Comparison of ENCODE assay signal across 13 mouse cellular contexts in genomic region chr8:109415906-109416305, GRCm38 (mm10).
DNase-seq lines count a peak whose midpoint lies in the region; ATAC-seq and TF ChIP-seq lines count a peak whose summit lies in the region.
"Had no signal": no experiment of that assay in that cellular context is flagged by ENCODE, and none has a peak within 500 bp of the region (broad histone marks: within the 10 kb centered on the region; RNA-seq: fewer than 3 reads in every experiment).

No protein-coding gene starts in this region.

- H3K4me2 ChIP-seq in kidney, embryonic 15.5 days, result 0 out of 2 replicates have a peak overlapping the region, but pooled peaks have one; percentile 19
- H3K4me2 ChIP-seq in forebrain, postnatal 0 days (ENCODE audit: low read depth), result no peak overlapping the region
- H3K4me2 ChIP-seq in midbrain, embryonic 14.5 days (ENCODE audit: low read length), result peak overlapping the region; percentile 16
- H3K4me2 ChIP-seq: limb, embryonic 15.5 days had no signal

- H3K27me3 ChIP-seq in kidney, embryonic 15.5 days, result peaks cover 13% of the 10 kb centered on the region; the same call in 1 of the 2 replicates
- H3K27me3 ChIP-seq in forebrain, postnatal 0 days (ENCODE audit: insufficient read depth, low read length), result no peaks in the 10 kb centered on the region
- no peaks in the 10 kb centered on the region for H3K27me3 ChIP-seq in midbrain, embryonic 14.5 days (ENCODE audit: control insufficient read depth, insufficient read depth, low read length)
- H3K27me3 ChIP-seq in limb, embryonic 10.5 days (ENCODE audit: low read depth, poor library complexity, severe bottlenecking), result no peaks in the 10 kb centered on the region
- H3K27me3 ChIP-seq in heart, adult 2 months (ENCODE audit: control insufficient read depth, insufficient read depth, low read length), result no peaks in the 10 kb centered on the region
- H3K27me3 ChIP-seq: limb, embryonic 15.5 days had no signal

- no peak overlapping the region for H3K4me3 ChIP-seq in kidney, embryonic 15.5 days (replicated peaks)
- no peak overlapping the region for H3K4me3 ChIP-seq in forebrain, postnatal 0 days (ENCODE audit: low read depth, low read length)
- no peak overlapping the region for H3K4me3 ChIP-seq in midbrain, embryonic 14.5 days (replicated peaks; ENCODE audit: low read depth, low read length)
- no peak overlapping the region for H3K4me3 ChIP-seq in limb, embryonic 10.5 days
- no peak overlapping the region for H3K4me3 ChIP-seq in heart, adult 2 months
- H3K4me3 ChIP-seq: limb, embryonic 15.5 days; myocyte had no signal

- H3K27ac ChIP-seq in kidney, embryonic 15.5 days, result no peak overlapping the region
- peak overlapping the region; percentile 80 for H3K27ac ChIP-seq in forebrain, postnatal 0 days (ENCODE audit: low read depth, low read length)
- H3K27ac ChIP-seq in midbrain, embryonic 14.5 days (replicated peaks; ENCODE audit: low read depth, low read length), result peak overlapping the region; percentile 93
- no peak overlapping the region for H3K27ac ChIP-seq in limb, embryonic 10.5 days
- H3K27ac ChIP-seq in heart, adult 2 months, result no peak overlapping the region
- H3K27ac ChIP-seq: limb, embryonic 15.5 days had no signal

- H3K36me3 ChIP-seq in kidney, embryonic 15.5 days, result no peaks in the 10 kb centered on the region
- no peaks in the 10 kb centered on the region for H3K36me3 ChIP-seq in forebrain, postnatal 0 days (ENCODE audit: insufficient read depth)
- H3K36me3 ChIP-seq in midbrain, embryonic 14.5 days (ENCODE audit: control insufficient read depth, insufficient read depth, low read length), result no peaks in the 10 kb centered on the region
- no peaks in the 10 kb centered on the region for H3K36me3 ChIP-seq in limb, embryonic 10.5 days
- H3K36me3 ChIP-seq in heart, adult 2 months (ENCODE audit: control insufficient read depth, insufficient read depth, low read length), result no peaks in the 10 kb centered on the region
- H3K36me3 ChIP-seq: limb, embryonic 15.5 days had no signal

- intact Hi-C loops in heart, adult 2 months (cut with DNase I), result no loop called here

- TF ChIP-seq CTCF in forebrain, postnatal 0 days (IDR thresholded peaks at IDR 0.05; ENCODE audit: low read depth), result no peak
- no peak for TF ChIP-seq CTCF in heart, adult 2 months (IDR thresholded peaks at IDR 0.05)

- H3K9me3 ChIP-seq in kidney, embryonic 15.5 days (replicated peaks), result no peaks in the 10 kb centered on the region; the same call in 1 of the 2 replicates
- H3K9me3 ChIP-seq in forebrain, postnatal 0 days (ENCODE audit: low read length), result no peaks in the 10 kb centered on the region
- H3K9me3 ChIP-seq in midbrain, embryonic 14.5 days (ENCODE audit: control insufficient read depth, low read length), result no peaks in the 10 kb centered on the region
- no peaks in the 10 kb centered on the region for H3K9me3 ChIP-seq in limb, embryonic 10.5 days (replicated peaks)
- H3K9me3 ChIP-seq: limb, embryonic 15.5 days had no signal

- no peak for TF ChIP-seq EP300 in heart, adult 2 months (IDR thresholded peaks at IDR 0.05; ENCODE audit: insufficient read depth, low read depth, low read length)

- WGBS in kidney, embryonic 15.5 days, result 62% methylated on average over 11 of the region's 11 CpGs
- 39% methylated on average over 11 of the region's 11 CpGs for WGBS in forebrain, postnatal 0 days
- 40% methylated on average over 11 of the region's 11 CpGs for WGBS in midbrain, embryonic 14.5 days
- WGBS in limb, embryonic 10.5 days, result 85% methylated on average over 11 of the region's 11 CpGs
- 45% methylated on average over 11 of the region's 11 CpGs for WGBS in heart, adult 2 months

- H3K9ac ChIP-seq in kidney, embryonic 15.5 days, result no peak overlapping the region
- no peak overlapping the region; the same call in 1 of the 2 replicates for H3K9ac ChIP-seq in forebrain, postnatal 0 days
- peak overlapping the region; percentile 18; the same call in 1 of the 2 replicates for H3K9ac ChIP-seq in midbrain, embryonic 14.5 days (replicated peaks; ENCODE audit: low read length)
- H3K9ac ChIP-seq in heart, adult 2 months (ENCODE audit: low read depth, low read length), result no peak overlapping the region
- H3K9ac ChIP-seq: limb, embryonic 15.5 days had no signal

- DNase-seq in kidney, adult 9 months, result no peak
- DNase-seq in cerebellum, adult 8-10 months, result peak; percentile 3
- peak; percentile 32 for DNase-seq in forebrain, postnatal 0 days
- DNase-seq in midbrain, embryonic 14.5 days, result peak; percentile 60
- no peak for DNase-seq in limb, embryonic 10.5 days (ENCODE audit: low spot score)
- no peak for DNase-seq in heart, adult 2 months
- no peak for DNase-seq in natural killer cell, adult 2 months (ENCODE audit: low spot score in 2 of 2)
- DNase-seq: embryo, embryonic 11 days had no signal

- ATAC-seq in kidney, embryonic 15.5 days (replicated peaks; ENCODE audit: low FRiP score), result no peak
- no peak for ATAC-seq in forebrain, postnatal 0 days
- ATAC-seq in midbrain, embryonic 14.5 days (ENCODE audit: low FRiP score, low TSS enrichment), result no peak
- ATAC-seq: intestine, postnatal 0 days; Patski had no signal

- H3K79me2 ChIP-seq in heart, adult 2 months (replicated peaks; ENCODE audit: control insufficient read depth, insufficient read depth, low read length), result no peaks in the 10 kb centered on the region

- no peak for TF ChIP-seq POLR2A in heart, adult 2 months (IDR thresholded peaks at IDR 0.05; ENCODE audit: insufficient read depth, low read depth, low read length)

- peaks cover 10% of the 10 kb centered on the region for H3K4me1 ChIP-seq in kidney, embryonic 15.5 days
- H3K4me1 ChIP-seq in forebrain, postnatal 0 days (ENCODE audit: insufficient read depth), result 0 out of 2 replicates have a peak, but pooled peaks cover 14% of the 10 kb centered on the region
- H3K4me1 ChIP-seq in midbrain, embryonic 14.5 days (ENCODE audit: control insufficient read depth, insufficient read depth, low read length), result peaks cover 37% of the 10 kb centered on the region
- H3K4me1 ChIP-seq in limb, embryonic 10.5 days, result peaks cover 23% of the 10 kb centered on the region
- no peaks in the 10 kb centered on the region for H3K4me1 ChIP-seq in heart, adult 2 months (ENCODE audit: control insufficient read depth, insufficient read depth, low read length)

Comparison
In these comparisons a context has a peak if more than half of its experiments do, and no peak if none do; other contexts are left out.
1. H3K27ac ChIP-seq: peak in forebrain, postnatal 0 days (single experiment) and midbrain, embryonic 14.5 days (single experiment); none in kidney, embryonic 15.5 days (single experiment), limb, embryonic 10.5 days (single experiment) and heart, adult 2 months (single experiment).
2. DNase-seq: peak in cerebellum, adult 8-10 months (single experiment), forebrain, postnatal 0 days (single experiment) and midbrain, embryonic 14.5 days (single experiment); none in kidney, adult 9 months (single experiment), limb, embryonic 10.5 days (single experiment), heart, adult 2 months (0 of 2) and natural killer cell, adult 2 months (0 of 2).